Mouse (Mus musculus) lung, postnatal 0 days (tissue): ENCODE data around the gene Slc16a6. TPM values are rescaled to one million over a fixed set of nuclear protein-coding genes. Genes with fewer than 3 reads are reported as not detected.

Experiments
- ATAC-seq: fragments of 200-750 bp; cut with Nextera tagmentation; 2 replicates; pipeline ENCODE4 v1.8.0; 2017; ENCODE audit warnings: moderate library complexity
- DNase-seq: peaks from one replicate; pipeline ENCODE4 v3.0.0-alpha.2; 2016; ENCODE audit warnings: low spot score
- H3K27ac ChIP-seq: fragments of 300-500 bp; sonication (generic); 2 replicates; pipeline ENCODE4 v1.5.1; 2014; ENCODE audit warnings: antibody characterized with exemption, mild to moderate bottlenecking, low read length, mixed read lengths
- H3K27me3 ChIP-seq: fragments of 300-500 bp; sonication (generic); replicated peaks from 2 replicates; pipeline ENCODE4 v1.6.1; 2014; ENCODE audit warnings: low read length, mixed read lengths; ENCODE audit not compliant: insufficient read depth
- H3K36me3 ChIP-seq: fragments of 300-500 bp; sonication (generic); 2 replicates; pipeline ENCODE4 v1.6.1; 2014; ENCODE audit warnings: low read length, mixed read lengths; ENCODE audit not compliant: insufficient read depth
- H3K4me1 ChIP-seq: fragments of 300-500 bp; sonication (generic); 2 replicates; pipeline ENCODE4 v1.6.1; 2014; ENCODE audit warnings: antibody characterized with exemption, low read depth, low read length, mixed read lengths; ENCODE audit not compliant: insufficient read depth
- H3K4me2 ChIP-seq: fragments of 300-500 bp; sonication (generic); replicated peaks from 2 replicates; pipeline ENCODE4 v1.6.1; 2014; ENCODE audit warnings: low read depth, mild to moderate bottlenecking, low read length, moderate library complexity, mixed read lengths
- H3K4me3 ChIP-seq: fragments of 300-500 bp; sonication (generic); 2 replicates; pipeline ENCODE4 v1.5.1; 2014; ENCODE audit warnings: low read depth, low read length
- H3K9ac ChIP-seq: fragments of 300-500 bp; sonication (generic); replicated peaks from 2 replicates; pipeline ENCODE4 v1.6.1; 2014; ENCODE audit warnings: low read depth, mild to moderate bottlenecking
- H3K9me3 ChIP-seq: fragments of 300-500 bp; sonication (generic); 2 replicates; pipeline ENCODE4 v1.6.1; 2016; ENCODE audit warnings: low read length, mixed read lengths
- CTCF ChIP-seq: IDR thresholded peaks from 2 replicates; pipeline ENCODE4 v1.5.1; 2016; ENCODE audit warnings: antibody characterized with exemption, mild to moderate bottlenecking
- EP300 ChIP-seq: IDR thresholded peaks from 2 replicates; pipeline ENCODE4 v1.6.1; 2016; ENCODE audit warnings: antibody characterized with exemption, mild to moderate bottlenecking, control low read depth
- WGBS: fragments of 180-500 bp; shearing (Covaris S2); extraction: QIAGEN DNeasy Blood & Tissue Kit; methylation state at CpG from one replicate; pipeline ENCODE4 v1.1.7; 2014; 5-methylcytosine and 5-hydroxymethylcytosine counted together
- microRNA-seq: library from miRNA; unstranded; fragments of <30 nt; microRNA quantifications from one replicate; pipeline ENCODE4, GENCODE M21; 2016
- polyA plus RNA-seq: library from polyadenylated mRNA; unstranded; fragments of >200 nt; fragmentation: Nextera tagmentation; extraction: Ambion mirVana; gene quantifications from 2 replicates; pipeline ENCODE4 v1.2.1, GENCODE M21; 2015

Slc16a6 gene
- polyA plus RNA-seq, 1 experiment from 2014 or later: 2.3 TPM

- Histone ChIP-seq H3K4me3 (no peak overlapping the region), H3K27ac (peak overlapping the region; percentile 38; the same call in 1 of the 2 replicates), H3K36me3 (no peaks in the 10 kb centered on the region), H3K4me1 (no peaks in the 10 kb centered on the region; the same call in 1 of the 2 replicates), H3K4me2 (no peak overlapping the region), H3K9ac (no peak overlapping the region), H3K27me3 (no peaks in the 10 kb centered on the region), H3K9me3 (no peaks in the 10 kb centered on the region)
- ATAC-seq (peak; percentile 83), DNase-seq (peak; percentile 80)
- WGBS: 27% methylated on average over 8 of the region's 8 CpGs
- TF ChIP-seq CTCF: no peak
- peak; percentile 79 for TF ChIP-seq EP300
These were observed 56.5 kb downstream of the Slc16a6 start for GRCm38 (mm10) chr11:109416709-109417420.

DNA sequence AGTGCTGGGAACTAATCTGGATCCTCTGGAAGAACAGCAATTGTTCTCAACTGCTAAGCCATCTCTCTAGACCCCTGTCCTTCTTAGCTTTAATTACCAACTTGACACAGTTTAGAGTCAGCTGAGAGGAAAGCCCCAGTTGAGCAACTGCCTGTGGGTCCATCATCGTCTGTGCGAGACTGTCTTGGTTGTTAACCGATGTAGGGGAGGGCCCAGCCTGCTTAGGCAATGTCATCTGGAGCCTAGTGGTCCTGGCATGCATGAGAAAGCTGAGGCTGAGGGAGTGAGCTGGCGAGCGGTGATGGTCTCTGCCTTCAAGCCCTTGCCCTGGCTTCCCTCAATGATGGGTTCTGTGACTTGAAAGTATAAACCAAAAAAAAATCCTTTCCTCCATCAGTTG lies 58.6 kb downstream of the Slc16a6 start:
- Histone ChIP-seq H3K4me3 (no peak overlapping the region), H3K36me3 (no peaks in the 10 kb centered on the region), H3K9me3 (no peaks in the 10 kb centered on the region), H3K4me2 (no peak overlapping the region), H3K27ac (no peak overlapping the region), H3K4me1 (no peaks in the 10 kb centered on the region; the same call in 1 of the 2 replicates), H3K27me3 (no peaks in the 10 kb centered on the region), H3K9ac (no peak overlapping the region)
- TF ChIP-seq CTCF (no peak), EP300 (no peak)
- WGBS: 91% methylated on average over 5 of the region's 5 CpGs
- ATAC-seq (no peak), DNase-seq (no peak)

- Histone ChIP-seq H3K27ac (no peak within 1 kb of the TSS), H3K27me3 (no peaks in the 10 kb centered on the region), H3K4me1 (no peaks in the 10 kb centered on the region; the same call in 1 of the 2 replicates), H3K4me2 (no peak within 1 kb of the TSS), H3K9ac (no peak within 1 kb of the TSS), H3K9me3 (no peaks in the 10 kb centered on the region), H3K36me3 (no peaks in the 10 kb centered on the region), H3K4me3 (no peak within 1 kb of the TSS)
- no peak for DNase-seq
- TF ChIP-seq EP300: no peak
- TF ChIP-seq CTCF: no peak
- 78% methylated on average over 6 of the region's 6 CpGs for WGBS
- peak; percentile 11; the same call in 1 of the 2 replicates for ATAC-seq
These were observed 59.8 kb downstream of the Slc16a6 start, which contains the start of gene 9930022D16Rik for GRCm38 (mm10) chr11:109413617-109414016. TSS of gene 9930022D16Rik (plus strand) at chr11:109413917.

DNA sequence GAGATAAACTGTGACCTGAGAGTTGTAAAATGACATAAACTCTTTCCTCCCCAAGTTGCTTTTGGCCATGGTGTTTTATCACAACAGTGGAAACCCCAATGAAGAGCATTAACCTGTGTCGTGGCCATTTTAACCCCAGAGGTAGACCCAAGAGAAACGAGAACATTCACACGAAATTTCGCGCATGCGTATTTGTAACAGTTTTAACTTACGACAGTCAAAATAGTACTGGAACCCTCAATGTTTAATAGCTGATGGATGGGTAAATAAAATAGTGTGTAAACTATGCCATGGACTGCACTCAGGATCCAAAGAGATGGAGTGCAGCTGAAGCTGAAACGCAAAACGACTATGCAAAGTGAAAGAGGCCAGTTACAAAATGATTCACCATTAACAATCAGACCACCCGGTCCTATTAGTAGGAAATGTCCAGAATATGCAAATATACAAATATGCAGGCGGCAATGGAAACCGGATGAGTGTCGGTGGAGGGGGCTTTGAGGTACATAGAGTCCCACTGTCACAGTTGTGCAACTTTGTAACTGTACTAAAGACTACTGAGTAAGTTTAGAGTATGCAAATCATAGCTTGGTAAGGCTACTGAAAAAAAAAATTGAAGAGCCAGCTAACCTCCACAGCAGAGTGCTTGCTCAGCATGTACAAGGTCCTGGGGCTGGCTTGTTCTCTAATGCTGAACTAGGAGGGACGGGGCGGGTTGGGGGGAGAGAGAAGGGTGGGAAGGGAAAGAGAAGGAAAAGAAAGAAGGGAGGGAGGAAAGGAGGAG lies 63.0 kb downstream of the Slc16a6 start:
- Histone ChIP-seq H3K9me3 (no peaks in the 10 kb centered on the region), H3K4me3 (no peak overlapping the region), H3K36me3 (no peaks in the 10 kb centered on the region), H3K9ac (no peak overlapping the region), H3K4me2 (no peak overlapping the region), H3K27ac (no peak overlapping the region), H3K4me1 (no peaks in the 10 kb centered on the region), H3K27me3 (no peaks in the 10 kb centered on the region)
- 85% methylated on average over 15 of the region's 15 CpGs for WGBS
- TF ChIP-seq EP300 (no peak), CTCF (no peak)
- DNase-seq: no peak
- ATAC-seq: no peak

GRCm38 (mm10) chr11:109406431-109406830 lies 67.0 kb downstream of the Slc16a6 start:
- H3K4me2 ChIP-seq: no peak overlapping the region
- no peaks in the 10 kb centered on the region for H3K36me3 ChIP-seq
- no peak overlapping the region for H3K4me3 ChIP-seq
- no peak for DNase-seq
- ATAC-seq: no peak
- no peaks in the 10 kb centered on the region for H3K9me3 ChIP-seq
- WGBS: 83% methylated on average over 5 of the region's 5 CpGs
- no peaks in the 10 kb centered on the region for H3K27me3 ChIP-seq
- H3K27ac ChIP-seq: no peak overlapping the region
- H3K4me1 ChIP-seq: no peaks in the 10 kb centered on the region
- no peak overlapping the region for H3K9ac ChIP-seq
- TF ChIP-seq CTCF: no peak

Small RNA genes lying within 50 kb of the gene (microRNA-seq; reads per million reads assigned to microRNA genes)
- not detected for gene Gm25540

Other genes with a start within 250 kb of the Slc16a6 start
- 3.0 TPM in 2 replicates for gene Rgs9, start 175.5 kb downstream of the Slc16a6 start, polyA plus RNA-seq
- gene Gna13, start 110.8 kb downstream of the Slc16a6 start, polyA plus RNA-seq: 57.7 and 69.7 TPM in 2 replicates
- 0.07 TPM in 1 of 2 replicates, not detected in the other for gene 9930022D16Rik, start 59.7 kb downstream of the Slc16a6 start, polyA plus RNA-seq
- gene Amz2, start 47.7 kb downstream of the Slc16a6 start, polyA plus RNA-seq: 23.6 and 28.8 TPM in 2 replicates
- 6.6 and 7.1 TPM in 2 replicates for gene Arsg, start 224 bp downstream of the Slc16a6 start, polyA plus RNA-seq
- 51.4 and 65.1 TPM in 2 replicates for gene Wipi1, start 138.4 kb upstream of the Slc16a6 start, polyA plus RNA-seq
- gene Prkar1a, start 175.8 kb upstream of the Slc16a6 start, polyA plus RNA-seq: 305 TPM in 2 replicates
- gene Fam20a, start 248.7 kb upstream of the Slc16a6 start, polyA plus RNA-seq: 8.4 and 12.5 TPM in 2 replicates